Comparison of ENCODE assay signal across 1 mouse cellular context in the genomic region with DNA sequence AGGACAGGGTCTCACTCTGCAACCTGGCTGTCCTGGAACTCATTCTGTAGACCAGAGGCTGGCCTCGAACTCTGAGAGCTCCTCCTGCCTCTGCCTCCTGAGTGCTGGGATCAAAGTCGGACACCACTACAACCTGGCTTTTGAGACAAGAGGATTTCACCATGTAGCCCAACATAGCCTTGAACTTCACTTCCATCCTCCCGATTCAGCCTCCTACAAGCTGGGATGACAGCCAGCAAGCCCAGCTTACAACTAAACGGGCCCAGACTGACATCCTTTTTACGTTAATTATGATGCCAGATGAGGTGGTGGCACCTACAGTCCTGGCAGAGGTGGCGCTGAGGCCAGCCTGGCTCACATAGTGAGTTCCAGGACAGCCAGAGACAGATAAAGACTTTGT.
TF ChIP-seq lines count a peak whose summit lies in the region.

No protein-coding gene starts in this region.

TF ChIP-seq in ES-E14, 5 proteins besides CTCF, POLR2A, EP300 and RAD21:
- TF ChIP-seq ZC3H11A (IDR thresholded peaks at IDR 0.05; ENCODE audit: borderline replicate concordance, low read depth, low read length) (no peak), HCFC1 (IDR thresholded peaks at IDR 0.05; ENCODE audit: borderline replicate concordance, insufficient read depth, low read length) (no peak), CHD2 (IDR thresholded peaks at IDR 0.05; ENCODE audit: low read depth, low read length) (no peak), ZNF384 (IDR thresholded peaks at IDR 0.05; ENCODE audit: low read depth, low read length) (no peak), MAFK (IDR thresholded peaks at IDR 0.05; ENCODE audit: insufficient read depth, low read depth, low read length) (no peak)
